Mouse (Mus musculus) CH12.LX (cell line): ENCODE results near the gene Mrrf.

Source experiments
- CHD2 ChIP-seq: IDR thresholded peaks from 2 replicates; pipeline ENCODE4 v1.6.1; 2011; ENCODE audit warnings: low read length, improper control_type of control experiment
- CTCF ChIP-seq, 2 experiments: IDR thresholded peaks in 1 of 2; conservative IDR thresholded peaks in 1 of 2; 2 replicates each; pipeline ENCODE4 v1.5.1; 2011 to 2012; ENCODE audit warnings: low read depth in 2 of 2, low read length in 2 of 2, improper control_type of control experiment in 1 of 2, inconsistent platforms in 1 of 2, mild to moderate bottlenecking in 1 of 2, moderate library complexity in 1 of 2
- RCOR1 ChIP-seq: conservative IDR thresholded peaks from 2 replicates; pipeline ENCODE4 v1.6.1; 2012; ENCODE audit warnings: low read depth, mild to moderate bottlenecking, inconsistent platforms, low read length, improper control_type of control experiment

DNA sequence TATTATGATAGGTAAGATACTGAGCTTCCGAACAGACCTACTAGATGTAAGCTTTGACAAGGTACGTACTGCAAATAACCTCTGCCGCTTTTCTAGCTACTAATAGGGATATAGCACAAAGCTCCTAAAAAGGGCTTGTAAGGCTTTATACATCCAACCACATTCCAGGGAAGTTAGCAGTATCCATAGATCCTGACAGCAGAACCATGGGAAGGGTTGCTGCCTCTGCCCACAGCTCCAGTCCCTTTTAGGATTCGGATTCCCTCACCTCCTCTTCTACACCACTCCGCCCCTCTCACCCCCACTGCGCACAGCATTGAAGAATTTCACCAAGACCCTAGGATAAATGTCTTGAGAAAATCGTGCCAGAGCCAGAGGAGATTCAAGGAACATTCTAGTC is 42.9 kb upstream of the Mrrf start:
- TF ChIP-seq CTCF (conservative IDR thresholded peaks at IDR 0.05 in 1 of 2, IDR thresholded peaks at IDR 0.05 in 1 of 2; ENCODE audit: low read depth in 2 of 2, low read length in 2 of 2) (no peak), RCOR1 (no peak), CHD2 (no peak)
